Mouse (Mus musculus) heart, postnatal 4 days (tissue): ENCODE measurements around the gene Tbx6. TPM values are rescaled to one million over a fixed set of nuclear protein-coding genes. Genes with fewer than 3 reads are reported as not detected.

Source experiments
- DNase-seq: peaks from one replicate; pipeline ENCODE4 v3.0.0; 2021
- total RNA-seq, 2 experiments: library from RNA; stranded (reverse); gene quantifications; 2 replicates each; pipeline ENCODE4 v1.2.3; 2021

Tbx6 gene
- total RNA-seq, 2 experiments from 2014 or later, result 0.26 TPM; not detected in 1

- DNase-seq, result no peak
These were observed 37.5 kb downstream of the Tbx6 start for GRCm38 (mm10) chr7:126818818-126819217.

GRCm38 (mm10) chr7:126821835-126822511, 40.7 kb downstream of the Tbx6 start:
- DNase-seq, result peak; percentile 87

- DNase-seq, result no peak
These were observed 41.5 kb downstream of the Tbx6 start for GRCm38 (mm10) chr7:126822741-126823140.

GRCm38 (mm10) chr7:126823202-126823711, 42.0 kb downstream of the Tbx6 start:
- no peak for DNase-seq

- DNase-seq, result no peak
These were observed 42.7 kb downstream of the Tbx6 start for GRCm38 (mm10) chr7:126823940-126824339.

GRCm38 (mm10) chr7:126825403-126825802, 44.1 kb downstream of the Tbx6 start:
- peak; percentile 54 for DNase-seq

- DNase-seq, result no peak
These were observed 44.7 kb downstream of the Tbx6 start for GRCm38 (mm10) chr7:126825952-126826351.

GRCm38 (mm10) chr7:126831539-126831938, 50.3 kb downstream of the Tbx6 start, which contains the start of gene 4930451I11Rik:
Gene 4930451I11Rik (minus strand): TSS chr7:126831639.
- no peak for DNase-seq

GRCm38 (mm10) chr7:126832036-126832598, 50.8 kb downstream of the Tbx6 start:
- DNase-seq, result peak; percentile 86

- DNase-seq, result no peak
These were observed 52.0 kb downstream of the Tbx6 start for GRCm38 (mm10) chr7:126833294-126833693.

Other genes with a start within 250 kb of the Tbx6 start
- 100 to 1,000 TPM; 159 to 161 TPM for gene Eif3c, start 215.1 kb upstream of the Tbx6 start, total RNA-seq
- gene Apobr, start 196.5 kb upstream of the Tbx6 start, total RNA-seq, result under 1 TPM; 0.21 to 0.95 TPM
- 10 to 100 TPM; 13.4 to 14.0 TPM for gene Cln3, start 195.7 kb upstream of the Tbx6 start, total RNA-seq
- not detected for gene Il27, start 186.5 kb upstream of the Tbx6 start, total RNA-seq
- gene Nupr1, start 150.6 kb upstream of the Tbx6 start, total RNA-seq, result 1 to 10 TPM; 5.7 to 6.8 TPM
- 10 to 100 TPM; 30.9 to 33.2 TPM for gene Sgf29, start 132.2 kb upstream of the Tbx6 start, total RNA-seq
- 1 to 10 TPM; 5.5 to 6.6 TPM for gene Sult1a1, start 105.1 kb upstream of the Tbx6 start, total RNA-seq
- gene Bola2, start 86.1 kb upstream of the Tbx6 start, total RNA-seq, result 10 to 100 TPM; 56.8 to 57.3 TPM
- gene Slx1b, start 85.7 kb upstream of the Tbx6 start, total RNA-seq, result 1 to 10 TPM; 7.2 to 8.1 TPM
- 1 to 10 TPM; 8.4 to 9.2 TPM for gene Coro1a, start 73.7 kb upstream of the Tbx6 start, total RNA-seq
- 10 to 100 TPM; 80.3 to 90.9 TPM for gene Mapk3, start 21.9 kb upstream of the Tbx6 start, total RNA-seq
- 1 to 10 TPM; 3.7 to 4.2 TPM for gene Gdpd3, start 15.1 kb upstream of the Tbx6 start, total RNA-seq
- 10 to 100 TPM; 31.8 to 34.0 TPM for gene Ypel3, start 4.5 kb upstream of the Tbx6 start, total RNA-seq
- 10 to 100 TPM; 67.6 to 76.6 TPM for gene Ppp4c, start 11.0 kb downstream of the Tbx6 start, total RNA-seq
- gene Fam57b, start 16.2 kb downstream of the Tbx6 start, total RNA-seq, result 1 to 10 TPM; 7.7 to 9.3 TPM
- gene 4930451I11Rik, start 50.2 kb downstream of the Tbx6 start, total RNA-seq, result not detected
- not detected for gene Doc2a, start 65.9 kb downstream of the Tbx6 start, total RNA-seq
- 10 to 100 TPM; 22.8 to 26.1 TPM for gene Hirip3, start 80.5 kb downstream of the Tbx6 start, total RNA-seq
- gene Ino80e, start 80.9 kb downstream of the Tbx6 start, total RNA-seq, result 10 to 100 TPM; 33.5 to 34.1 TPM
- 10 to 100 TPM; 65.0 to 66.5 TPM for gene Taok2, start 103.2 kb downstream of the Tbx6 start, total RNA-seq
- gene Tmem219, start 141.4 kb downstream of the Tbx6 start, total RNA-seq, result 10 to 100 TPM; 12.9 to 14.7 TPM
- 10 to 100 TPM; 10.4 to 10.7 TPM for gene Kctd13, start 147.4 kb downstream of the Tbx6 start, total RNA-seq
- gene Asphd1, start 168.1 kb downstream of the Tbx6 start, total RNA-seq, result under 1 TPM in 1 of 2 experiments, not detected in 1; 0.36 TPM
- 10 to 100 TPM; 18.6 to 21.2 TPM for gene Sez6l2, start 169.1 kb downstream of the Tbx6 start, total RNA-seq
- gene Cdipt, start 194.4 kb downstream of the Tbx6 start, total RNA-seq, result 10 to 100 TPM; 69.2 to 72.1 TPM
- under 1 TPM; 0.24 to 0.29 TPM for gene Cdiptos, start 194.6 kb downstream of the Tbx6 start, total RNA-seq
- gene Mvp, start 233.1 kb downstream of the Tbx6 start, total RNA-seq, result 10 to 100 TPM; 27.2 to 28.4 TPM
- gene Pagr1b, start 235.0 kb downstream of the Tbx6 start, total RNA-seq, result 1 to 10 TPM; 1.2 to 1.9 TPM
- 10 to 100 TPM; 10.4 to 14.8 TPM for gene Pagr1a, start 235.9 kb downstream of the Tbx6 start, total RNA-seq
- 10 to 100 TPM; 10.0 to 18.2 TPM for gene Gm42742, start 239.6 kb downstream of the Tbx6 start, total RNA-seq
- gene Prrt2, start 239.7 kb downstream of the Tbx6 start, total RNA-seq, result 1 to 10 TPM; 1.6 to 2.0 TPM
- gene Maz, start 245.6 kb downstream of the Tbx6 start, total RNA-seq, result 100 to 1,000 TPM; 152 TPM